Mouse (Mus musculus) forebrain, embryonic 10.5 days (tissue): Measurements from ENCODE around the gene Scn5a. TPM values are rescaled to one million over a fixed set of nuclear protein-coding genes. Genes with fewer than 3 reads are reported as not detected.
A peak's percentile ranks its signal among the peaks of the same experiment; 100 is the strongest.

Experiments
- DNase-seq: peaks from one replicate; pipeline ENCODE4 v3.0.0-alpha.2; 2017; ENCODE audit warnings: low spot score; ENCODE audit errors: extremely low spot score
- H3K27ac ChIP-seq: fragments of 300-500 bp; sonication (generic); 2 replicates; pipeline ENCODE4 v1.5.1; 2016; ENCODE audit warnings: mild to moderate bottlenecking
- H3K27me3 ChIP-seq: fragments of 300-500 bp; sonication (generic); 2 replicates; pipeline ENCODE4 v1.6.1; 2016; ENCODE audit warnings: mild to moderate bottlenecking; ENCODE audit not compliant: poor library complexity, severe bottlenecking
- H3K36me3 ChIP-seq: fragments of 300-500 bp; sonication (generic); replicated peaks from 2 replicates; pipeline ENCODE4 v1.6.1; 2016; ENCODE audit warnings: mild to moderate bottlenecking, moderate library complexity
- H3K4me1 ChIP-seq: fragments of 300-500 bp; sonication (generic); 2 replicates; pipeline ENCODE4 v1.6.1; 2016
- H3K4me3 ChIP-seq: fragments of 300-500 bp; sonication (generic); 2 replicates; pipeline ENCODE4 v1.5.1; 2016; ENCODE audit warnings: mild to moderate bottlenecking, moderate library complexity
- H3K9me3 ChIP-seq: fragments of 300-500 bp; sonication (generic); 2 replicates; pipeline ENCODE4 v1.6.1; 2016; ENCODE audit warnings: mild to moderate bottlenecking, moderate library complexity
- WGBS: fragments of 180-500 bp; shearing (Covaris S2); methylation state at CpG from one replicate; pipeline ENCODE4 v1.1.7; 2016; 5-methylcytosine and 5-hydroxymethylcytosine counted together
- polyA plus RNA-seq: library from polyadenylated mRNA; unstranded; fragments of >200 nt; fragmentation: Nextera tagmentation; extraction: Ambion mirVana; gene quantifications from 2 replicates; pipeline ENCODE4 v1.2.1, GENCODE M21; 2016

Scn5a gene
- polyA plus RNA-seq, 1 experiment from 2014 or later, result 2.9 TPM

GRCm38 (mm10) chr9:119578311-119578635, 543 bp downstream of the Scn5a start:
- Histone ChIP-seq H3K4me3 (peak overlapping the region; percentile 85), H3K9me3 (no peaks in the 10 kb centered on the region), H3K4me1 (peaks cover 58% of the 10 kb centered on the region), H3K27ac (peak overlapping the region; percentile 86), H3K27me3 (peaks cover 95% of the 10 kb centered on the region), H3K36me3 (no peaks in the 10 kb centered on the region)
- no peak for DNase-seq
- WGBS, result 1% methylated on average over 24 of the region's 24 CpGs

DNA sequence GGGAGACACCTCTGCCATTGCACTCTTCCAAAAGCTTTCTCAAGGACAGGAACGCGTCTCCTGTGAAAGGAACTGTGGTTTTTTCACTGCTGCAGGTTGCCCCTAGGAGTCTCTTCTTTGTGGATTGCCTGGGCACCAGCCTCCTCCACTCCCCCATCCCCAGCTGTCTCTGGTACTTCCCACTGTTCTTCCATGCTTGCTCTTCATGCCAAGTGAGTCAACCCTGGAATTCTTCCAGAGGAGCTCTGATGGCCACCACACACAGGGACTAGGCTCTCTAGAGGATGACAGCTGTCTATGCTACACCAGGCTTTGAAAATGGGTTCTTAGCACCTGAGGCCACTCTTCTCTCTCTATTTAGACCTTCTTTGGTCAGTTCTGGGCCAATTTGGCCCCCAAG, 1.8 kb downstream of the Scn5a start:
- Histone ChIP-seq H3K4me1 (peaks cover 70% of the 10 kb centered on the region), H3K27me3 (peaks cover 100% of the 10 kb centered on the region), H3K36me3 (no peaks in the 10 kb centered on the region), H3K9me3 (no peaks in the 10 kb centered on the region), H3K27ac (no peak overlapping the region), H3K4me3 (0 out of 2 replicates have a peak overlapping the region, but pooled peaks have one; percentile 85)
- WGBS, result 80% methylated on average over 2 of the region's 2 CpGs
- DNase-seq, result no peak

- Histone ChIP-seq H3K4me1 (peaks cover 82% of the 10 kb centered on the region), H3K4me3 (no peak overlapping the region), H3K27me3 (peaks cover 100% of the 10 kb centered on the region), H3K9me3 (no peaks in the 10 kb centered on the region), H3K27ac (no peak overlapping the region), H3K36me3 (no peaks in the 10 kb centered on the region)
- no peak for DNase-seq
- WGBS, result 67% methylated on average over 9 of the region's 9 CpGs
These were observed 3.1 kb downstream of the Scn5a start for GRCm38 (mm10) chr9:119575732-119576131.

DNA sequence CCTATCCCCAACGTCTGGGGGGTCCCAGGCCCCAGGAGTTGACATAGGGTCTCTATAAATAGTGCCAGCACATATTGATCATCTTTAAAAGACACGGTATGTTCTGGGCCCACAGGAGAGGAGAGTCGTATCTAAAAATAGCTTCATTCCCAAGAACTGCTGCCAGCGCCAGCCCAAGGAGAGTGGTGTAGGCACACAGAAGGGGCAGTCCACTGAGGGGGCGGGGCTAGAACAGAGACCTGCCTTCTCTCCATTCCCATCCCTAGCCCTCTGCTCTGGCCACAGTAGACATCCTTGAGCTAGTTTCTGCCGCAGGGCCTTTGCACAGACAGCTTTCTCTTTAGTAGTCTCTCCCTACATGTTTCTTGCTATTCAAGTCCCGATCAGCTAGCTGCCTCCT, 4.5 kb downstream of the Scn5a start:
- WGBS, result 78% methylated on average over 7 of the region's 7 CpGs
- no peak overlapping the region for H3K4me3 ChIP-seq
- no peaks in the 10 kb centered on the region for H3K36me3 ChIP-seq
- H3K27ac ChIP-seq, result no peak overlapping the region
- DNase-seq, result no peak
- no peaks in the 10 kb centered on the region for H3K9me3 ChIP-seq
- peaks cover 91% of the 10 kb centered on the region for H3K4me1 ChIP-seq
- peaks cover 100% of the 10 kb centered on the region for H3K27me3 ChIP-seq

GRCm38 (mm10) chr9:119573009-119573408, 5.8 kb downstream of the Scn5a start:
- 43% methylated on average over 14 of the region's 14 CpGs for WGBS
- Histone ChIP-seq H3K4me1 (peaks cover 80% of the 10 kb centered on the region), H3K27me3 (peaks cover 100% of the 10 kb centered on the region), H3K27ac (peak overlapping the region; percentile 80), H3K4me3 (no peak overlapping the region), H3K36me3 (no peaks in the 10 kb centered on the region), H3K9me3 (no peaks in the 10 kb centered on the region)
- no peak for DNase-seq

GRCm38 (mm10) chr9:119571411-119571888, 7.4 kb downstream of the Scn5a start:
- Histone ChIP-seq H3K27me3 (peaks cover 100% of the 10 kb centered on the region), H3K9me3 (peaks cover 4% of the 10 kb centered on the region; the same call in 1 of the 2 replicates), H3K4me1 (peaks cover 88% of the 10 kb centered on the region), H3K27ac (peak overlapping the region; percentile 80), H3K4me3 (peak overlapping the region; percentile 36), H3K36me3 (no peaks in the 10 kb centered on the region)
- DNase-seq, result peak; percentile 84
- under 1% methylated on average over 15 of the region's 15 CpGs for WGBS

DNA sequence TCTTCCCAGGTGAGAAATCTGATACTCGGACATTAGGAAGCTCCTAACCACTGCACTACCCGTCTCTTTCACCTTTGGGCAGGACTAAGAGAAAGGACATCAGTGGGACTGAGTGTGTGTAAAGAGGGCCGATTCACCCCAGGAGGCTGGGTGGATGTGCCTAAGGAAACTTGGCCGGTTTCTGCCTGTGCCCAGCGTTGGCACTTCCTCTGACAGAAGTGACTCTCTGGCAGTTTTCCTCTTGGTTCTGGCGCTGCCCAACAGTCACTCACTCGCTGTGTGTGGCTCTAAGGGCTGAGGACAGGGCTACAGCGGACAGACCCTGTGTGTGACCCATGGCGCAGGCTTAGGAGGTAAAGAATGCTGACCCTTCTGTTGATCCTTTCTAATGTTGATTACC, 8.2 kb downstream of the Scn5a start:
- Histone ChIP-seq H3K36me3 (no peaks in the 10 kb centered on the region), H3K27ac (peak overlapping the region; percentile 80), H3K4me3 (peak overlapping the region; percentile 36; the same call in 1 of the 2 replicates), H3K4me1 (peaks cover 88% of the 10 kb centered on the region), H3K27me3 (peaks cover 100% of the 10 kb centered on the region), H3K9me3 (peaks cover 4% of the 10 kb centered on the region; the same call in 1 of the 2 replicates)
- 9% methylated on average over 9 of the region's 9 CpGs for WGBS
- no peak for DNase-seq

- Histone ChIP-seq H3K9me3 (peaks cover 4% of the 10 kb centered on the region; the same call in 1 of the 2 replicates), H3K27ac (no peak overlapping the region), H3K27me3 (peaks cover 100% of the 10 kb centered on the region), H3K4me3 (no peak overlapping the region), H3K36me3 (no peaks in the 10 kb centered on the region), H3K4me1 (peaks cover 77% of the 10 kb centered on the region)
- 88% methylated on average over 8 of the region's 8 CpGs for WGBS
- DNase-seq, result no peak
These were observed 10.1 kb downstream of the Scn5a start for GRCm38 (mm10) chr9:119568732-119569131.

GRCm38 (mm10) chr9:119567800-119568199, 11.0 kb downstream of the Scn5a start:
- Histone ChIP-seq H3K9me3 (peaks cover 4% of the 10 kb centered on the region; the same call in 1 of the 2 replicates), H3K36me3 (no peaks in the 10 kb centered on the region), H3K4me3 (no peak overlapping the region), H3K27me3 (peaks cover 100% of the 10 kb centered on the region), H3K4me1 (peaks cover 77% of the 10 kb centered on the region), H3K27ac (no peak overlapping the region; the same call in 1 of the 2 replicates)
- DNase-seq, result no peak
- WGBS, result 91% methylated on average over 5 of the region's 5 CpGs

GRCm38 (mm10) chr9:119566214-119566613, 12.6 kb downstream of the Scn5a start:
- peaks cover 77% of the 10 kb centered on the region for H3K4me1 ChIP-seq
- no peaks in the 10 kb centered on the region for H3K36me3 ChIP-seq
- H3K27me3 ChIP-seq, result peaks cover 100% of the 10 kb centered on the region
- H3K4me3 ChIP-seq, result no peak overlapping the region
- peaks cover 4% of the 10 kb centered on the region; the same call in 1 of the 2 replicates for H3K9me3 ChIP-seq
- no peak for DNase-seq
- WGBS, result 4% methylated on average over 10 of the region's 10 CpGs
- peak overlapping the region; percentile 62 for H3K27ac ChIP-seq

DNA sequence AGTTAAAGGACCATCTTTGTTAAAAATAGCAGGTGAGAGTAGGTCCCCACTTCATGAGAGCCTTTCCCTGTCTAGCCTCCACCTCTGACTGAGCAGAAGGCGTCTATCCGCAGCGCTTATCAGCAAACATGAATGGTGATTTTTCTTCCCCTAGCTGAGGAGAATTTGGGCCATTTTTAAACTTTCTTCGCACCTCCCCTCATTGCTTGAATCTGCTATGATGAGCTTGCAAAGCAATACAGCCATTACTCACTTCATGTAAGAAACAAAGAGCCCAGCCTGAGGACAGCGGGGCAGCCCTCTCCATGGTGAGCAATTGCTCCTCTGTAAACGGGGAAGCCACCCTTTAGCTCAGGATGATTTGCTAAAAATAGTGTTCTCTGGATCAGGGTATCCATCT, 14.0 kb downstream of the Scn5a start:
- peaks cover 4% of the 10 kb centered on the region; the same call in 1 of the 2 replicates for H3K9me3 ChIP-seq
- H3K4me3 ChIP-seq, result no peak overlapping the region
- peaks cover 77% of the 10 kb centered on the region for H3K4me1 ChIP-seq
- no peak overlapping the region for H3K27ac ChIP-seq
- DNase-seq, result no peak
- 84% methylated on average over 6 of the region's 6 CpGs for WGBS
- H3K36me3 ChIP-seq, result no peaks in the 10 kb centered on the region
- H3K27me3 ChIP-seq, result peaks cover 100% of the 10 kb centered on the region

- DNase-seq, result no peak
- Histone ChIP-seq H3K9me3 (peaks cover 4% of the 10 kb centered on the region; the same call in 1 of the 2 replicates), H3K36me3 (no peaks in the 10 kb centered on the region), H3K27me3 (peaks cover 100% of the 10 kb centered on the region), H3K4me3 (no peak overlapping the region), H3K27ac (no peak overlapping the region), H3K4me1 (peaks cover 79% of the 10 kb centered on the region)
- WGBS, result 74% methylated on average over 6 of the region's 6 CpGs
These were observed 15.2 kb downstream of the Scn5a start for GRCm38 (mm10) chr9:119563617-119564016.

- peaks cover 78% of the 10 kb centered on the region for H3K4me1 ChIP-seq
- DNase-seq, result no peak
These were observed 16.6 kb downstream of the Scn5a start for GRCm38 (mm10) chr9:119562256-119562655.

More at GRCm38 (mm10) chr9:119562256-119562655, 16.6 kb downstream of the Scn5a start:
- Histone ChIP-seq H3K4me3 (no peak overlapping the region), H3K36me3 (no peaks in the 10 kb centered on the region), H3K27me3 (peaks cover 93% of the 10 kb centered on the region), H3K9me3 (0 out of 2 replicates have a peak, but pooled peaks cover 1% of the 10 kb centered on the region), H3K27ac (peak overlapping the region; percentile 65)
- WGBS, result 78% methylated on average over 12 of the region's 12 CpGs
